In the genomic region with DNA sequence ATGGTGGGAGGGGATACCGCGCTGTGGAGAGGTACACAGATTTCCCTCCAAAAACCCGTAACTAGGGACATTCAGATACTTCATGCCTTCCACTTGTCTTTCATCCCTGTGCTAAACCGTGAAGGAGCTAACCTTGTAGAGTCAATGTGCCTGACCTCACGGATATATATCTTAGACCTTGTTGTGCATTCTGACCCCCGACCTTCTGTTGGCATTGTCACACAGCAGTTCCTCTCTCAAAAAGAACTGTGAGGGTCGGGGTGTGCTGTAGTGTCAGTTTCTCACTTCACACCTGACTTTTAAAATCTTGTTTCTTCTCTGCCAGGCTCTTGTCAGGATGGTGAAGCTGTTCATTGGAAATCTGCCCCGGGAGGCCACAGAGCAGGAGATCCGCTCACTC, we compare ENCODE assay signal across 8 mouse cellular contexts. TPM values are rescaled to one million over a fixed set of nuclear protein-coding genes. Genes with fewer than 3 reads are reported as not detected.
A peak's percentile ranks its signal among the peaks of the same experiment; 100 is the strongest.
DNase-seq lines count a peak whose midpoint lies in the region; ATAC-seq lines count a peak whose summit lies in the region.

No protein-coding gene starts in this region.

- no peak for ATAC-seq in kidney, embryonic 15.5 days (replicated peaks; ENCODE audit: low FRiP score)
- ATAC-seq in midbrain, embryonic 16.5 days, result no peak

- peak overlapping the region; percentile 89 for H3K9ac ChIP-seq in kidney, embryonic 15.5 days
- H3K9ac ChIP-seq in midbrain, embryonic 16.5 days (ENCODE audit: low read depth, low read length), result peak overlapping the region; percentile 91

- 1% methylated on average over 9 of the region's 9 CpGs for WGBS in kidney, embryonic 15.5 days
- 4% methylated on average over 9 of the region's 9 CpGs for WGBS in midbrain, embryonic 16.5 days

- H3K4me2 ChIP-seq in kidney, embryonic 15.5 days, result peak overlapping the region; percentile 77
- peak overlapping the region; percentile 58 for H3K4me2 ChIP-seq in midbrain, embryonic 16.5 days (ENCODE audit: low read length)

- peak overlapping the region; percentile 98 for H3K27ac ChIP-seq in kidney, embryonic 15.5 days
- H3K27ac ChIP-seq in midbrain, embryonic 16.5 days (ENCODE audit: low read length), result peak overlapping the region; percentile 98

- H3K36me3 ChIP-seq in kidney, embryonic 15.5 days, result peaks cover 27% of the 10 kb centered on the region
- peaks cover 7% of the 10 kb centered on the region for H3K36me3 ChIP-seq in midbrain, embryonic 16.5 days (ENCODE audit: control insufficient read depth, insufficient read depth, low read length)

- peak overlapping the region; percentile 81 for H3K4me3 ChIP-seq in kidney, embryonic 15.5 days (replicated peaks)
- peak overlapping the region; percentile 80 for H3K4me3 ChIP-seq in midbrain, embryonic 16.5 days (ENCODE audit: low read depth, low read length)

- DNase-seq in kidney, adult 9 months, result no peak
- peak; percentile 16 for DNase-seq in c-Kit-positive CD71-positive TER-119-positive erythroid progenitor cells, embryonic 14.5 days (ENCODE audit: low spot score)
- DNase-seq in hindlimb bud, embryonic 11.5 days (ENCODE audit: extremely low spot score, low read depth, low spot score), result peak; percentile 14
- DNase-seq in embryo, embryonic 10 days (ENCODE audit: low spot score), result no peak
- no peak for DNase-seq in gastrocnemius, postnatal 10 days
- DNase-seq in ovary, postnatal 14 days (ENCODE audit: low spot score), result no peak

- no peaks in the 10 kb centered on the region for H3K27me3 ChIP-seq in kidney, embryonic 15.5 days
- no peaks in the 10 kb centered on the region for H3K27me3 ChIP-seq in midbrain, embryonic 16.5 days (ENCODE audit: control insufficient read depth, insufficient read depth, low read depth, low read length)

- H3K4me1 ChIP-seq in kidney, embryonic 15.5 days, result peaks cover 26% of the 10 kb centered on the region
- peaks cover 45% of the 10 kb centered on the region for H3K4me1 ChIP-seq in midbrain, embryonic 16.5 days (ENCODE audit: control insufficient read depth, insufficient read depth, low read length)

- H3K9me3 ChIP-seq in kidney, embryonic 15.5 days (replicated peaks), result no peaks in the 10 kb centered on the region
- H3K9me3 ChIP-seq in midbrain, embryonic 16.5 days (replicated peaks; ENCODE audit: control insufficient read depth, low read length, poor library complexity, severe bottlenecking), result no peaks in the 10 kb centered on the region

RNA-seq across cellular contexts. Expression of gene Rbm4b, which starts 0.6 kb away (rescaled TPM):
- 75.2 and 75.5 TPM in 2 replicates for polyA plus RNA-seq in kidney, embryonic 15.5 days (2015; fragmentation: Nextera tagmentation; extraction: Ambion mirVana)
- 149 and 164 TPM in 2 replicates for polyA plus RNA-seq in midbrain, embryonic 16.5 days (2015; fragmentation: Nextera tagmentation; extraction: Ambion mirVana)
- total RNA-seq in gastrocnemius, postnatal 10 days (2021), result 1 to 10 TPM; 2.5 to 4.6 TPM

RNA-seq across cellular contexts. Expression of gene Rbm4, which starts 36.8 kb away (rescaled TPM):
- 66.1 and 67.6 TPM in 2 replicates for polyA plus RNA-seq in kidney, embryonic 15.5 days (2015; fragmentation: Nextera tagmentation; extraction: Ambion mirVana)
- 78.8 and 87.2 TPM in 2 replicates for polyA plus RNA-seq in midbrain, embryonic 16.5 days (2015; fragmentation: Nextera tagmentation; extraction: Ambion mirVana)
- total RNA-seq in gastrocnemius, postnatal 10 days (2021), result 10 to 100 TPM; 44.8 to 46.5 TPM

RNA-seq across cellular contexts. Expression of gene Sptbn2, which starts 46.0 kb away (rescaled TPM):
- 2.7 and 2.9 TPM in 2 replicates for polyA plus RNA-seq in kidney, embryonic 15.5 days (2015; fragmentation: Nextera tagmentation; extraction: Ambion mirVana)
- 32.2 and 32.4 TPM in 2 replicates for polyA plus RNA-seq in midbrain, embryonic 16.5 days (2015; fragmentation: Nextera tagmentation; extraction: Ambion mirVana)
- 1 to 10 TPM in 1 of 2 experiments, under 1 TPM in 1; 0.96 to 1.1 TPM for total RNA-seq in gastrocnemius, postnatal 10 days (2021)

RNA-seq across cellular contexts. Expression of gene Gm21992, which starts 54.5 kb away (rescaled TPM):
- 38.2 and 40.3 TPM in 2 replicates for polyA plus RNA-seq in kidney, embryonic 15.5 days (2015; fragmentation: Nextera tagmentation; extraction: Ambion mirVana)
- 19.0 and 21.2 TPM in 2 replicates for polyA plus RNA-seq in midbrain, embryonic 16.5 days (2015; fragmentation: Nextera tagmentation; extraction: Ambion mirVana)
- total RNA-seq in gastrocnemius, postnatal 10 days (2021), result 10 to 100 TPM; 10.9 to 11.6 TPM

RNA-seq across cellular contexts. Expression of gene Rbm14, which starts 54.5 kb away (rescaled TPM):
- polyA plus RNA-seq in kidney, embryonic 15.5 days (2015; fragmentation: Nextera tagmentation; extraction: Ambion mirVana), result 97.3 and 103 TPM in 2 replicates
- 60.3 and 67.8 TPM in 2 replicates for polyA plus RNA-seq in midbrain, embryonic 16.5 days (2015; fragmentation: Nextera tagmentation; extraction: Ambion mirVana)
- total RNA-seq in gastrocnemius, postnatal 10 days (2021), result 10 to 100 TPM; 18.6 to 22.5 TPM

Comparison
In these comparisons a context has a peak if more than half of its experiments do, and no peak if none do; other contexts are left out.
1. DNase-seq: peak in c-Kit-positive CD71-positive TER-119-positive erythroid progenitor cells, embryonic 14.5 days (single experiment) and hindlimb bud, embryonic 11.5 days (single experiment); none in kidney, adult 9 months (single experiment), embryo, embryonic 10 days (single experiment), gastrocnemius, postnatal 10 days (single experiment) and ovary, postnatal 14 days (single experiment).